Comparison of ENCODE assay signal across 8 mouse cellular contexts in genomic region chr4:62207851-62208695, GRCm38 (mm10). TPM values are rescaled to one million over a fixed set of nuclear protein-coding genes. Genes with fewer than 3 reads are reported as not detected.
A peak's percentile ranks its signal among the peaks of the same experiment; 100 is the strongest.
DNase-seq lines count a peak whose midpoint lies in the region; ATAC-seq and TF ChIP-seq lines count a peak whose summit lies in the region.

No protein-coding gene starts in this region.

- intact Hi-C loops in heart, postnatal 25 days (cut with DNase I), result loop anchor here (10.0 kb wide), 1 partner anchor 307 kb away; the partner anchor contains the start of gene Alad

- H3K27me3 ChIP-seq in forebrain, postnatal 0 days (ENCODE audit: insufficient read depth, low read length), result no peaks in the 10 kb centered on the region
- peaks cover 10% of the 10 kb centered on the region for H3K27me3 ChIP-seq in liver, embryonic 16.5 days (ENCODE audit: control insufficient read depth, insufficient read depth, low read depth, low read length)

- H3K4me3 ChIP-seq in ES-E14 (ENCODE audit: insufficient read depth in 1 of 2, low read depth in 1 of 2, low read length in 2 of 2, poor library complexity in 1 of 2, severe bottlenecking in 1 of 2), result peak overlapping the region; percentile 88 to 90
- H3K4me3 ChIP-seq in forebrain, postnatal 0 days (ENCODE audit: low read depth, low read length), result peak overlapping the region; percentile 82
- H3K4me3 ChIP-seq in liver, embryonic 16.5 days (ENCODE audit: low read depth, low read length), result peak overlapping the region; percentile 63

- 2% methylated on average over 45 of the region's 45 CpGs for WGBS in forebrain, postnatal 0 days
- 3% methylated on average over 45 of the region's 45 CpGs for WGBS in liver, embryonic 16.5 days (ENCODE audit: insufficient replicate concordance)

- in situ Hi-C loops in ES-E14 (cut with MboI; ENCODE audit: low sequenced_read_pairs in 2 of 2, unreplicated experiment in 2 of 2), result no loop called here

- DNase-seq in ES-E14 (ENCODE audit: low read depth, low spot score), result peak; percentile 56
- DNase-seq in cerebellum, adult 18-20 months, result peak; percentile 86 to 88
- DNase-seq in forebrain, postnatal 0 days, result peak; percentile 93
- DNase-seq in heart, postnatal 25 days (ENCODE audit: low spot score), result peak; percentile 82
- DNase-seq in layer of hippocampus, adult 18-20 months (ENCODE audit: low spot score in 2 of 2), result peak; percentile 92 to 93
- peak; percentile 87 for DNase-seq in ovary, adult 18-20 months (ENCODE audit: low spot score)
- peak; percentile 89 for DNase-seq in urinary bladder, adult 2 months (ENCODE audit: low spot score)

- H3K9me3 ChIP-seq in ES-E14 (ENCODE audit: control insufficient read depth, insufficient read depth, low read depth, low read length), result no peaks in the 10 kb centered on the region
- H3K9me3 ChIP-seq in forebrain, postnatal 0 days (ENCODE audit: low read length), result no peaks in the 10 kb centered on the region
- no peaks in the 10 kb centered on the region for H3K9me3 ChIP-seq in liver, embryonic 16.5 days (replicated peaks; ENCODE audit: control insufficient read depth, low read length)

- 0 out of 2 replicates have a peak, but pooled peaks have one; percentile 27 for TF ChIP-seq CTCF in forebrain, postnatal 0 days (IDR thresholded peaks at IDR 0.05; ENCODE audit: low read depth)

- peak overlapping the region; percentile 60 for H3K4me2 ChIP-seq in forebrain, postnatal 0 days (ENCODE audit: low read depth)
- H3K4me2 ChIP-seq in liver, embryonic 16.5 days (ENCODE audit: low read depth, low read length), result peak overlapping the region; percentile 50

- ATAC-seq in forebrain, postnatal 0 days, result peak; percentile 98
- ATAC-seq in liver, embryonic 16.5 days (ENCODE audit: low read depth), result peak; percentile 88

- peak overlapping the region; percentile 66 for H3K27ac ChIP-seq in ES-E14 (ENCODE audit: insufficient read depth, low read depth, low read length, poor library complexity, severe bottlenecking)
- H3K27ac ChIP-seq in forebrain, postnatal 0 days (ENCODE audit: low read depth, low read length), result peak overlapping the region; percentile 95
- peak overlapping the region; percentile 42; the same call in 1 of the 2 replicates for H3K27ac ChIP-seq in liver, embryonic 16.5 days (ENCODE audit: low read length)

- peaks cover 0 to 5% of the 10 kb centered on the region in 2 experiments; a peak in 1 of 4 replicates for H3K4me1 ChIP-seq in ES-E14 (ENCODE audit: control insufficient read depth in 2 of 2, insufficient read depth in 2 of 2, low read length in 2 of 2, poor library complexity in 1 of 2)
- H3K4me1 ChIP-seq in forebrain, postnatal 0 days (ENCODE audit: insufficient read depth), result 0 out of 2 replicates have a peak, but pooled peaks cover 4% of the 10 kb centered on the region
- no peaks in the 10 kb centered on the region for H3K4me1 ChIP-seq in liver, embryonic 16.5 days (ENCODE audit: control insufficient read depth, low read depth, low read length)

- peak overlapping the region; percentile 93 for H3K9ac ChIP-seq in ES-E14 (ENCODE audit: insufficient read depth, low read depth, low read length, poor library complexity, severe bottlenecking)
- H3K9ac ChIP-seq in forebrain, postnatal 0 days, result peak overlapping the region; percentile 90
- H3K9ac ChIP-seq in liver, embryonic 16.5 days (ENCODE audit: low read depth, low read length), result peak overlapping the region; percentile 38

- no peaks in the 10 kb centered on the region for H3K36me3 ChIP-seq in ES-E14 (ENCODE audit: control insufficient read depth, insufficient read depth, low read length, poor library complexity, severe bottlenecking)
- H3K36me3 ChIP-seq in forebrain, postnatal 0 days (ENCODE audit: insufficient read depth), result peaks cover 9% of the 10 kb centered on the region
- no peaks in the 10 kb centered on the region for H3K36me3 ChIP-seq in liver, embryonic 16.5 days (ENCODE audit: control insufficient read depth, insufficient read depth)

TF ChIP-seq in ES-E14, 5 proteins besides CTCF, POLR2A, EP300 and RAD21:
- TF ChIP-seq HCFC1 (IDR thresholded peaks at IDR 0.05; ENCODE audit: borderline replicate concordance, insufficient read depth, low read length) (peak; percentile 89), ZNF384 (IDR thresholded peaks at IDR 0.05; ENCODE audit: low read depth, low read length) (no peak)

RNA-seq across cellular contexts. Expression of gene Zfp37, which starts 22.8 kb away (rescaled TPM):
- 6.2 and 7.2 TPM in 2 replicates for total RNA-seq in ES-E14 (2012; rRNA removed)
- 24.2 and 30.1 TPM in 2 replicates for total RNA-seq in forebrain, postnatal 0 days (2014; rRNA removed)
- 11.2 and 14.6 TPM in 2 replicates for polyA plus RNA-seq in forebrain, postnatal 0 days (2015; fragmentation: Nextera tagmentation; extraction: Ambion mirVana)
- 1 to 10 TPM; 1.7 to 2.1 TPM for total RNA-seq in heart, postnatal 25 days (2021)
- total RNA-seq in layer of hippocampus, adult 18-20 months (2021), result 10 to 100 TPM; 23.0 to 25.6 TPM
- polyA plus RNA-seq in liver, embryonic 16.5 days (2015; fragmentation: Nextera tagmentation; extraction: Ambion mirVana), result 0.47 and 0.64 TPM in 2 replicates
- polyA plus RNA-seq in urinary bladder, adult 2 months (2012; rRNA removed), result 5.8 and 6.1 TPM in 2 replicates

RNA-seq across cellular contexts. Expression of gene Slc31a2, which starts 54.3 kb away (rescaled TPM):
- total RNA-seq in ES-E14 (2012; rRNA removed), result 16.5 and 23.0 TPM in 2 replicates
- 11.3 and 15.8 TPM in 2 replicates for total RNA-seq in forebrain, postnatal 0 days (2014; rRNA removed)
- polyA plus RNA-seq in forebrain, postnatal 0 days (2015; fragmentation: Nextera tagmentation; extraction: Ambion mirVana), result 5.3 and 10.9 TPM in 2 replicates
- total RNA-seq in heart, postnatal 25 days (2021), result 10 to 100 TPM; 19.9 to 22.6 TPM
- 1 to 10 TPM; 9.2 to 9.7 TPM for total RNA-seq in layer of hippocampus, adult 18-20 months (2021)
- polyA plus RNA-seq in liver, embryonic 16.5 days (2015; fragmentation: Nextera tagmentation; extraction: Ambion mirVana), result 9.7 and 10.7 TPM in 2 replicates
- 26.4 and 27.9 TPM in 2 replicates for polyA plus RNA-seq in urinary bladder, adult 2 months (2012; rRNA removed)

RNA-seq across cellular contexts. Expression of gene Mup21, which starts 57.4 kb away (rescaled TPM):
- not detected in 2 replicates for total RNA-seq in ES-E14 (2012; rRNA removed)
- not detected in 2 replicates for total RNA-seq in forebrain, postnatal 0 days (2014; rRNA removed)
- polyA plus RNA-seq in forebrain, postnatal 0 days (2015; fragmentation: Nextera tagmentation; extraction: Ambion mirVana), result not detected in 2 replicates
- total RNA-seq in heart, postnatal 25 days (2021), result not detected
- not detected for total RNA-seq in layer of hippocampus, adult 18-20 months (2021)
- polyA plus RNA-seq in liver, embryonic 16.5 days (2015; fragmentation: Nextera tagmentation; extraction: Ambion mirVana), result not detected in 2 replicates
- polyA plus RNA-seq in urinary bladder, adult 2 months (2012; rRNA removed), result not detected in 2 replicates

Comparison
In these comparisons a context has a peak if more than half of its experiments do, and no peak if none do; other contexts are left out.
1. Peak in every context shown above with its lines: DNase-seq, ATAC-seq, H3K4me3 ChIP-seq and H3K27ac ChIP-seq.
2. H3K27ac ChIP-seq: peak in every context shown above with its lines; median percentile 95 in forebrain, postnatal 0 days; 66 in ES-E14; 42 in liver, embryonic 16.5 days.
3. H3K9ac ChIP-seq: peak in every context shown above with its lines; median percentile 93 in ES-E14; 90 in forebrain, postnatal 0 days; 38 in liver, embryonic 16.5 days.